Mouse (Mus musculus): Measurements from ENCODE around the gene Prickle2.

GRCm38 (mm10) chr6:92617183-92617582 lies 88.8 kb downstream of the Prickle2 start:
- TF ChIP-seq CTCF (IDR thresholded peaks at IDR 0.05; ENCODE audit: borderline replicate concordance, insufficient read depth, low read depth, low read length) (no peak), POLR2A (IDR thresholded peaks at IDR 0.05; ENCODE audit: borderline replicate concordance, insufficient read depth, low read length) (no peak)
